Mouse (Mus musculus) megakaryocyte, embryonic 14.5 days (primary cell): Measurements from ENCODE around the gene Anp32e.

Experiments used
- FLI1 ChIP-seq: IDR thresholded peaks from 2 replicates; pipeline ENCODE4 v1.6.1; 2012; ENCODE audit warnings: low read length, inconsistent platforms, mixed read lengths
- GATA1 ChIP-seq: IDR thresholded peaks from 3 replicates; pipeline ENCODE4 v1.6.1; 2012; ENCODE audit warnings: mixed read lengths, low read length, inconsistent platforms, borderline replicate concordance

DNA sequence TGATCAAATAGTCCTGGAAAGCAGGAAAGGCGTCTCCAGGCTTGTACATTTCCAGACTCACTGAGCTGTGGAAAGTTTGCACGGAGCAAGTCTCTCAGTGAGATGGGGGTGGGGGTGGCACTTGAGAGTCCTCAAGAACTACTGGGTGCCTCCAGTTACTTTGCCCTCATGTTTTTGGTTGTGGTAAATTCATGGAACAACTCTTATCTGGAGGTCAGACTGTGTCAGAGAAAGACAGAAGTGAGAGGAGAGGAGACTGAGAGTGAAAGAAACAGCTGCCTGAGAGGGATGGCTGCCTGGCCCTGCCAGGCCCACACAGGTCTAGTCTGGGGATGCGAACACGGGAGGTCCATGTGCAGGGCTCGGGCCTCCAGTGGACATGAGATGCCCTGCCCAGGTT lies 26.3 kb downstream of the Anp32e start:
- TF ChIP-seq GATA1 (no peak), FLI1 (no peak)
